Mouse (Mus musculus): ENCODE results near the gene Tars2. TPM values are rescaled to one million over a fixed set of nuclear protein-coding genes. Genes with fewer than 3 reads are reported as not detected.

Gene Tars2
- polyA plus RNA-seq, 1 experiment from 2014 or later, result 40.0 TPM

- Histone ChIP-seq H3K9ac (no peak overlapping the region), H3K4me1 (peaks cover 17% of the 10 kb centered on the region; the same call in 1 of the 2 replicates), H3K27me3 (replicated peaks) (no peaks in the 10 kb centered on the region), H3K36me3 (peaks cover 61% of the 10 kb centered on the region), H3K27ac (replicated peaks) (peak overlapping the region; percentile 66), H3K4me2 (no peak overlapping the region), H3K4me3 (no peak overlapping the region), H3K9me3 (no peaks in the 10 kb centered on the region)
- no peak for ATAC-seq (ENCODE audit: extremely low read depth, insufficient number of reproducible peaks, low FRiP score, low TSS enrichment)
- 59% methylated on average over 6 of the region's 6 CpGs for WGBS
Measured at GRCm38 (mm10) chr3:95762961-95763360, 3.0 kb upstream of the Tars2 start.

DNA sequence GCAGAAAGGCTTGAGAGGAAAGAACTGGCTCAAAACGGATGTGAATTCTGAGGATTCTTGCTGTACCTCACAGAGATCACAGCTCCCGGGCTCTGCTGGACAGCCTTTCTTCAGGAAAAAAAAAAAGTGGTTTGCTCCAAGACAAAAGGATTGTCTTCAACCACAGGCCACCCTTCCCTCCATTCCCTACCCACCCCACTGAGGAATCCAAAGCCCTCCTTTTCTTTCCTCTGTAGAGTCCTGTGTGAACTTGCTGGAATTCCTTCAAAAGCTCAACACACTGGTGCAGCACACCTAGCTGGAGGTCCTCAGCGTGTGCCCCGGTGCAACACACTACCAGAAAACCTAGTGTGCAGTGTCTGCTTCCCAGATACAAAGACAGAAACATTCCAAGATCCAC is 1.8 kb upstream of the Tars2 start:
- Histone ChIP-seq H3K9me3 (no peaks in the 10 kb centered on the region), H3K4me2 (no peak overlapping the region), H3K9ac (peak overlapping the region; percentile 25; the same call in 1 of the 2 replicates), H3K4me3 (no peak overlapping the region), H3K4me1 (peaks cover 14% of the 10 kb centered on the region; the same call in 1 of the 2 replicates), H3K36me3 (peaks cover 49% of the 10 kb centered on the region), H3K27ac (replicated peaks) (0 out of 2 replicates have a peak overlapping the region, but pooled peaks have one; percentile 66), H3K27me3 (replicated peaks) (no peaks in the 10 kb centered on the region)
- ATAC-seq (ENCODE audit: extremely low read depth, insufficient number of reproducible peaks, low FRiP score, low TSS enrichment), result no peak
- 80% methylated on average over 4 of the region's 4 CpGs for WGBS

DNA sequence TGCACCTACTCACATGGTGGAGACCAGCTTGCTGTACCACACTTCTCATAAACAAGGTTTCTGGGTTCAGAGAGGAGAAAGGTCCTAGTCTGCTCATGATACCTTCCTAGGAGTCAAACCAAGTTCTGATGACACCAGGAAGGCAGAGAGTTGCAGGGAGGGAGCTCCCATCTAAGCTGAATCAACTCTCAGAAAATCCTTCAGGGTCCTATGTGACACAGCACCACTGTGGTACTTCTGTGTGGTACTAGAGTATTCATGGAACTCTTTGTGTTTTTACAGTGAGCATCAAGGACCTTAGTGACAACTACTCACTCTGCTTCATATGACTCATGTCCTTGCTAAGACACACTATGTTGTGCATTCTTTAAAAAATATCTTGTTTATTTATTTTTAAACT is 650 bp upstream of the Tars2 start:
- H3K27me3 ChIP-seq (replicated peaks), result no peaks in the 10 kb centered on the region
- ATAC-seq (ENCODE audit: extremely low read depth, insufficient number of reproducible peaks, low FRiP score, low TSS enrichment), result no peak
- H3K9me3 ChIP-seq, result no peaks in the 10 kb centered on the region
- H3K4me2 ChIP-seq, result no peak overlapping the region
- H3K36me3 ChIP-seq, result peaks cover 39% of the 10 kb centered on the region
- H3K4me3 ChIP-seq, result no peak overlapping the region
- H3K9ac ChIP-seq, result no peak overlapping the region
- peaks cover 10% of the 10 kb centered on the region; the same call in 1 of the 2 replicates for H3K4me1 ChIP-seq
- H3K27ac ChIP-seq (replicated peaks), result no peak overlapping the region

- Histone ChIP-seq H3K4me2 (no peak overlapping the region), H3K9me3 (no peaks in the 10 kb centered on the region), H3K9ac (no peak overlapping the region), H3K36me3 (peaks cover 19% of the 10 kb centered on the region), H3K27me3 (replicated peaks) (no peaks in the 10 kb centered on the region), H3K27ac (replicated peaks) (no peak overlapping the region), H3K4me3 (no peak overlapping the region), H3K4me1 (peaks cover 18% of the 10 kb centered on the region)
- no peak for ATAC-seq (ENCODE audit: extremely low read depth, insufficient number of reproducible peaks, low FRiP score, low TSS enrichment)
- 41% methylated on average over 9 of the region's 9 CpGs for WGBS
Measured at GRCm38 (mm10) chr3:95758467-95759218, 1.4 kb downstream of the Tars2 start.

DNA sequence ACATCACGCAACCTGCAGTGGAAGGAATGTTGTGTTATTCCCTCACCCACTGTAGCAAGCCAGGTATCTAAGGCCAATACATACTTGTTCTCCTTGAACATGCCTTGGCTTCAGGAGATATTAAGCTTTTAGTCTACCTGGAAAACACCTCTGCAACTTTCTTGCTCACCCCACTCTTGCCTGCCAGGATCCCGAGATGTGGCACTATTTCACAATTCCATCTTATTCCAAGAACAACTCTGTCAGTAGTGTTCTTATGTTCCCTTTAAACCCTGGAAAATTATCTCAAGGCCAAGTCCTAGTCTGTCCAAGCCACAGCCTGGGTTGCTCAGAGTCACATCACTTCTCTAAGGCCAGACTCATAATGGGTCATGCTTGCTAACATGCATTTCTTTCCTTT is 3.2 kb downstream of the Tars2 start:
- peaks cover 20% of the 10 kb centered on the region for H3K4me1 ChIP-seq
- no peaks in the 10 kb centered on the region for H3K9me3 ChIP-seq
- H3K27me3 ChIP-seq (replicated peaks), result no peaks in the 10 kb centered on the region
- no peak overlapping the region for H3K9ac ChIP-seq
- 84% methylated on average over 2 of the region's 2 CpGs for WGBS
- peaks cover 18% of the 10 kb centered on the region for H3K36me3 ChIP-seq
- ATAC-seq (ENCODE audit: extremely low read depth, insufficient number of reproducible peaks, low FRiP score, low TSS enrichment), result no peak
- no peak overlapping the region for H3K4me2 ChIP-seq
- no peak overlapping the region for H3K27ac ChIP-seq (replicated peaks)
- H3K4me3 ChIP-seq, result no peak overlapping the region

DNA sequence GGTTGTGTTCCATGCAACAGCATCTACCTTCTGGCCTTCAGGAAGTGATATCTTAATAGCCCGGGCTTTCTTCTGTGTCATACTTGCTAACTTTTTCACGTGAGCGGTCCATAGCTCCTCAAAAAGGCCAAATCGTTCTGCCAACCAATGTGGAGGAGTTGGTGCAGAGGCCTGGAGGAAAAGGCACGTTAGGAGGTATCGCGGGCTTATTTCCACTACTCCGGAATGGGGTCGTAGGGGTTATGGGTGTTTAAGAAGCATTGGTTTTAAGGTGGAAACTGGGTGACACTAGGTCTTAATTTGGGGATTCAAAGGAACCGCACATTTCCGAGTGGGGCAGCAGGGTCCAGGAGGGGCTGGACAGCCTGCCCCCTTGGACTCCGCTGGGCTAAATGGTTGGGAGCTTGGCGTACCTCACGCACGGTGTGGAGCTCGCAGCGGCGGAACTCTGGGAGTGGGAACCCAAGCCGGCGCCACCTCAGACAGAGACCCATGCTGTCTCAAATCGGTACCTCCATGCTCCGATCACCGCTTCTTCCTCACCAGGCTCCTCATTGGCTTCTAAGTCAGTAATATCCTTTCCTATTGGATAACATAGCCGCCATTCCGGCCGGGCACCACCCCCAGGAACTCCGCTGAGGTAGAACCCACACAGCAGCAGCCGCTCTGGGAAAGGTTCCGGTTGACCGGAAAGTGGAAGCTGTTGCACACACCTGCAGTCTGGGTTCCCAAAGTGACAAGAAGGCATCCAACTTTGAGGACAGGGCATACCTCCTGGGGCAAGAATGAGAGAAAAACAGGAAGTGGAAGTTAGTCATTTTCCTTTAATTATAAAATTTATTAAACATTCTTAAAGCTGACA is 5.4 kb downstream of the Tars2 start:
- Histone ChIP-seq H3K36me3 (peaks cover 35% of the 10 kb centered on the region), H3K4me2 (peak overlapping the region; percentile 77), H3K4me1 (peaks cover 20% of the 10 kb centered on the region), H3K27me3 (replicated peaks) (no peaks in the 10 kb centered on the region), H3K9me3 (no peaks in the 10 kb centered on the region), H3K4me3 (peak overlapping the region; percentile 77), H3K27ac (replicated peaks) (peak overlapping the region; percentile 73), H3K9ac (peak overlapping the region; percentile 88)
- peak; percentile 86 for ATAC-seq (ENCODE audit: extremely low read depth, insufficient number of reproducible peaks, low FRiP score, low TSS enrichment)
- under 1% methylated on average over 30 of the region's 30 CpGs for WGBS

DNA sequence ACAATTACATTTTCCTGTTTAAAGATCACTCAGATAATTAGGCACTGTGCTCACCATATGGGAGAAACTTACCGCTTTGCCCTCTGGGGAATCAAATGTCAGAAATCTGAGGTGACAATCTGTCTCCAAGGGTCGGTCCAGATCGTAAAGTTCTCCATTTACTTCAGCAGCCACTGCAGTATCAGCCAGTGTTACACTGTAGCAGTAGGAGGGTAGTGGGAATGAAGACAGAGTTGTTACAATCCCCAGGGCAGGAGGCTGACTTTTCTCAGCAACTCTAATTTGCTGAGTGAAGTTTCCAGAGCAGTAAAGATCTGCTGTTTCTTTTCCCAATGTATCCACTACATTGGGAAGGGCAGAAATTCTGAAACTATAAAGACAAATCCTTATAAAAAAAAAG is 7.1 kb downstream of the Tars2 start:
- no peaks in the 10 kb centered on the region for H3K9me3 ChIP-seq
- no peaks in the 10 kb centered on the region for H3K27me3 ChIP-seq (replicated peaks)
- no peak overlapping the region for H3K4me2 ChIP-seq
- H3K36me3 ChIP-seq, result peaks cover 52% of the 10 kb centered on the region
- 90% methylated on average over 3 of the region's 3 CpGs for WGBS
- ATAC-seq (ENCODE audit: extremely low read depth, insufficient number of reproducible peaks, low FRiP score, low TSS enrichment), result no peak
- H3K4me1 ChIP-seq, result peaks cover 10% of the 10 kb centered on the region
- no peak overlapping the region for H3K4me3 ChIP-seq
- no peak overlapping the region for H3K9ac ChIP-seq
- H3K27ac ChIP-seq (replicated peaks), result no peak overlapping the region

- WGBS, result 16% methylated on average over 8 of the region's 8 CpGs
- 0 out of 2 replicates have a peak, but pooled peaks have one; percentile 11 for ATAC-seq (ENCODE audit: extremely low read depth, insufficient number of reproducible peaks, low FRiP score, low TSS enrichment)
- peak overlapping the region; percentile 10 for H3K4me3 ChIP-seq
- H3K27me3 ChIP-seq (replicated peaks), result no peaks in the 10 kb centered on the region
- H3K9ac ChIP-seq, result peak overlapping the region; percentile 68
- H3K4me2 ChIP-seq, result peak overlapping the region; percentile 56
- H3K36me3 ChIP-seq, result peaks cover 65% of the 10 kb centered on the region
- H3K4me1 ChIP-seq, result peaks cover 52% of the 10 kb centered on the region
- H3K27ac ChIP-seq (replicated peaks), result peak overlapping the region; percentile 92
- no peaks in the 10 kb centered on the region for H3K9me3 ChIP-seq
Measured at GRCm38 (mm10) chr3:95740406-95740805, 19.6 kb downstream of the Tars2 start.

- Histone ChIP-seq H3K36me3 (peaks cover 65% of the 10 kb centered on the region), H3K9ac (peak within 1 kb of the TSS; percentile 68), H3K4me1 (peaks cover 52% of the 10 kb centered on the region), H3K4me2 (peak within 1 kb of the TSS; percentile 56), H3K4me3 (peak within 1 kb of the TSS; percentile 16), H3K27me3 (replicated peaks) (no peaks in the 10 kb centered on the region), H3K27ac (replicated peaks) (peak within 1 kb of the TSS; percentile 92), H3K9me3 (no peaks in the 10 kb centered on the region)
- WGBS, result 40% methylated on average over 7 of the region's 7 CpGs
- ATAC-seq (ENCODE audit: extremely low read depth, insufficient number of reproducible peaks, low FRiP score, low TSS enrichment), result no peak
Measured at GRCm38 (mm10) chr3:95739353-95740104, 20.5 kb downstream of the Tars2 start, which contains the start of gene Ecm1. TSS of gene Ecm1 (minus strand) at chr3:95739569.

DNA sequence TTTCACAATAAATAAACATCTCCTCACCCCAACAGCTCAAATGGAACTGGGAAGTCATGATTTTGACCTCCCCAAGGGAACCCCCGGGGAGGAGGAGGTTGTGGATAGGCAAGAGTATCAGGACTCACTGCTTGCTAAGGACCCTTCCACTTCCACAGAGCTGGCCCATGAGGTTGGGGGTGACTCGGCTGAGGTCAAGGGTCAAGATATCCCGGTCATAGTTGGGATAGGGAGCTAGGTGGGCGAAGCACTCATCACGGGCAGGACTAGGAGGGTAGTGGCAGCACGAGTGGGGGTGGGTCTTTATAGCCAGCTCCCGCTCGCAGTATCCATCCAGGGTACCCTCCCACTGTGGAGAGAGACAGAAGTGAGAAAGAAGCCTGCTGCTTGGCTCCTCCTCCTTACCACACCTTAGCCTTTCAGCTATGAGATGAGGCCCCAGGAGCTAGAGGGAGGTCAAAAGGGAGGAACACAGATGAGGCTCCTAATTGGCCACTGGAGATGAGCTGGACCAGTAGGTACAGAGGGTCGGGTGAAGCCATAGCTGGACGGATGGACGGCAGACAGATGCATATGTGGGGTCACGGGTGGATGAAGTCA is 24.8 kb downstream of the Tars2 start:
- no peak for ATAC-seq (ENCODE audit: extremely low read depth, insufficient number of reproducible peaks, low FRiP score, low TSS enrichment)
- no peak overlapping the region for H3K4me3 ChIP-seq
- H3K36me3 ChIP-seq, result peaks cover 30% of the 10 kb centered on the region
- H3K4me1 ChIP-seq, result peaks cover 61% of the 10 kb centered on the region
- 83% methylated on average over 12 of the region's 12 CpGs for WGBS
- H3K9ac ChIP-seq, result no peak overlapping the region
- H3K27ac ChIP-seq (replicated peaks), result no peak overlapping the region
- H3K27me3 ChIP-seq (replicated peaks), result no peaks in the 10 kb centered on the region
- H3K4me2 ChIP-seq, result no peak overlapping the region
- H3K9me3 ChIP-seq, result no peaks in the 10 kb centered on the region
